Comparison of ENCODE assay signal across 19 mouse cellular contexts in genomic region chr9:29215796-29216195, GRCm38 (mm10).
DNase-seq lines count a peak whose midpoint lies in the region; ATAC-seq lines count a peak whose summit lies in the region.
"Had no signal": no experiment of that assay in that cellular context is flagged by ENCODE, and none has a peak within 500 bp of the region (broad histone marks: within the 10 kb centered on the region; RNA-seq: fewer than 3 reads in every experiment).

No protein-coding gene starts in this region.

- H3K9me3 ChIP-seq in forebrain, embryonic 11.5 days (ENCODE audit: control insufficient read depth, low read length): no peaks in the 10 kb centered on the region
- H3K9me3 ChIP-seq in forebrain, embryonic 12.5 days: no peaks in the 10 kb centered on the region
- H3K9me3 ChIP-seq: embryonic facial prominence, embryonic 15.5 days; forebrain, embryonic 13.5 days; heart, embryonic 15.5 days; hindbrain, embryonic 15.5 days had no signal

- H3K9ac ChIP-seq in forebrain, embryonic 11.5 days (ENCODE audit: low read length): no peak overlapping the region
- no peak overlapping the region for H3K9ac ChIP-seq in forebrain, embryonic 12.5 days
- H3K9ac ChIP-seq: embryonic facial prominence, embryonic 15.5 days; forebrain, embryonic 13.5 days; forebrain, postnatal 0 days; heart, embryonic 15.5 days; hindbrain, embryonic 15.5 days had no signal

- no peaks in the 10 kb centered on the region for H3K36me3 ChIP-seq in forebrain, embryonic 11.5 days (ENCODE audit: control insufficient read depth, insufficient read depth, low read length)
- no peaks in the 10 kb centered on the region for H3K36me3 ChIP-seq in forebrain, embryonic 12.5 days (replicated peaks)
- H3K36me3 ChIP-seq: embryonic facial prominence, embryonic 15.5 days; heart, embryonic 15.5 days; hindbrain, embryonic 15.5 days had no signal

- intact Hi-C loops in left cerebral cortex, postnatal 4 days (cut with DNase I): no loop called here

- no peak overlapping the region for H3K4me2 ChIP-seq in forebrain, embryonic 11.5 days (ENCODE audit: low read depth, low read length, severe bottlenecking)
- no peak overlapping the region for H3K4me2 ChIP-seq in forebrain, embryonic 12.5 days
- H3K4me2 ChIP-seq: embryonic facial prominence, embryonic 15.5 days; forebrain, embryonic 13.5 days; heart, embryonic 11.5 days; heart, embryonic 15.5 days; hindbrain, embryonic 15.5 days had no signal

- no peak for ATAC-seq in forebrain, embryonic 11.5 days (replicated peaks; ENCODE audit: low FRiP score)
- no peak for ATAC-seq in forebrain, embryonic 12.5 days (ENCODE audit: low FRiP score)
- ATAC-seq: forebrain, postnatal 0 days; intestine, postnatal 0 days had no signal

- no peaks in the 10 kb centered on the region for H3K27me3 ChIP-seq in forebrain, embryonic 11.5 days (ENCODE audit: control insufficient read depth, insufficient read depth, low read length)
- peaks cover 5% of the 10 kb centered on the region; the same call in 1 of the 2 replicates for H3K27me3 ChIP-seq in forebrain, embryonic 12.5 days
- H3K27me3 ChIP-seq: embryonic facial prominence, embryonic 15.5 days; forebrain, embryonic 13.5 days; heart, embryonic 15.5 days; hindbrain, embryonic 15.5 days had no signal

- peak; percentile 27 for DNase-seq in left cerebral cortex, postnatal 4 days
- no peak for DNase-seq in left cerebral cortex, adult 9 months (ENCODE audit: low spot score in 2 of 2)
- peak; percentile 79 to 84 for DNase-seq in cerebellum, adult 18-20 months
- DNase-seq in cerebellum, adult 9-11 months: peak; percentile 89
- peak; percentile 62 to 84 for DNase-seq in cerebellum, postnatal 36 days
- no peak for DNase-seq in forebrain, embryonic 11.5 days (ENCODE audit: low spot score)
- no peak for DNase-seq in urinary bladder, postnatal 10 days (ENCODE audit: low spot score)
- DNase-seq: forebrain, postnatal 0 days; gastrocnemius, postnatal 14 days; heart, adult 2 months; kidney, adult 8-10 months had no signal

- no peak overlapping the region for H3K4me3 ChIP-seq in forebrain, embryonic 11.5 days (ENCODE audit: low read depth, low read length)
- no peak overlapping the region for H3K4me3 ChIP-seq in forebrain, embryonic 12.5 days (replicated peaks)
- H3K4me3 ChIP-seq: embryonic facial prominence, embryonic 15.5 days; erythroblast, embryonic 14.5 days; forebrain, embryonic 13.5 days; heart, adult 2 months; heart, embryonic 15.5 days; hindbrain, embryonic 15.5 days had no signal

- H3K4me1 ChIP-seq in forebrain, embryonic 11.5 days (replicated peaks; ENCODE audit: control insufficient read depth, insufficient read depth, low read length): peaks cover 2% of the 10 kb centered on the region; the same call in 1 of the 2 replicates
- peaks cover 21% of the 10 kb centered on the region for H3K4me1 ChIP-seq in forebrain, embryonic 12.5 days
- H3K4me1 ChIP-seq: embryonic facial prominence, embryonic 15.5 days; hindbrain, embryonic 15.5 days had no signal

- WGBS in forebrain, embryonic 11.5 days: 83% methylated on average over 2 of the region's 2 CpGs
- WGBS in forebrain, embryonic 12.5 days: 100% methylated on average over 2 of the region's 2 CpGs

- H3K27ac ChIP-seq in forebrain, embryonic 11.5 days (ENCODE audit: low read depth, low read length): no peak overlapping the region
- no peak overlapping the region for H3K27ac ChIP-seq in forebrain, embryonic 12.5 days
- H3K27ac ChIP-seq: embryonic facial prominence, embryonic 15.5 days; forebrain, embryonic 13.5 days; heart, embryonic 15.5 days; hindbrain, embryonic 15.5 days had no signal

Comparison
In these comparisons a context has a peak if more than half of its experiments do, and no peak if none do; other contexts are left out.
1. DNase-seq: peak in left cerebral cortex, postnatal 4 days (single experiment), cerebellum, adult 18-20 months (2 of 2), cerebellum, adult 9-11 months (single experiment) and cerebellum, postnatal 36 days (2 of 2); none in left cerebral cortex, adult 9 months (0 of 2), forebrain, embryonic 11.5 days (single experiment) and urinary bladder, postnatal 10 days (single experiment).